Mouse (Mus musculus) B cell, adult (primary cell): ENCODE results near the gene Olfr1359. TPM values are rescaled to one million over a fixed set of nuclear protein-coding genes. Genes with fewer than 3 reads are reported as not detected.

Experiments used
- total RNA-seq: library from RNA; stranded (reverse); gene quantifications from 4 replicates; pipeline ENCODE4 v1.2.4, GENCODE M21; 2023; ENCODE audit not compliant: inconsistent age

Gene Olfr1359
- total RNA-seq = not detected in 4 replicates

GRCm38 (mm10) chr13:21697811-21698210, at the start of gene Olfr1359:
Gene Olfr1359, plus strand, starts transcription at chr13:21698111.

GRCm38 (mm10) chr13:21663286-21663685, 34.6 kb upstream of the Olfr1359 start, which contains the start of gene Olfr1361:
Gene Olfr1361, minus strand, starts transcription at chr13:21663386.

GRCm38 (mm10) chr13:21677305-21677704, 20.6 kb upstream of the Olfr1359 start, which contains the start of gene Olfr1360:
Gene Olfr1360, minus strand, starts transcription at chr13:21677405.

GRCm38 (mm10) chr13:21715864-21716539, 18.1 kb downstream of the Olfr1359 start, which contains the start of the genes Hist1h2bl and Hist1h2ai:
Gene Hist1h2bl, minus strand, starts transcription at chr13:21716143.
Gene Hist1h2ai, plus strand, starts transcription at chr13:21716422.

GRCm38 (mm10) chr13:21717397-21718357, 19.8 kb downstream of the Olfr1359 start, which contains the start of gene Hist1h3h:
Gene Hist1h3h, plus strand, starts transcription at chr13:21717659.

GRCm38 (mm10) chr13:21721757-21722372, 24.0 kb downstream of the Olfr1359 start, which contains the start of gene Hist1h2bm:
Gene Hist1h2bm, plus strand, starts transcription at chr13:21722044.

GRCm38 (mm10) chr13:21734906-21735767, 37.2 kb downstream of the Olfr1359 start, which contains the start of gene Hist1h4j:
Gene Hist1h4j, plus strand, starts transcription at chr13:21735064.

GRCm38 (mm10) chr13:21750159-21751017, 52.5 kb downstream of the Olfr1359 start, which contains the start of gene Hist1h4k:
Gene Hist1h4k, minus strand, starts transcription at chr13:21750505.

GRCm38 (mm10) chr13:21753524-21754285, 55.8 kb downstream of the Olfr1359 start, which contains the start of the genes Hist1h2ak and Hist1h2bn:
Gene Hist1h2ak, minus strand, starts transcription at chr13:21753827.
Gene Hist1h2bn, plus strand, starts transcription at chr13:21754123.

Other genes starting within 250 kb of the Olfr1359 start
- 36.7 to 39.7 TPM (median 37.9 TPM) in 4 replicates for gene Zscan26, start 244.4 kb upstream of the Olfr1359 start, total RNA-seq
- gene Nkapl, start 229.6 kb upstream of the Olfr1359 start, total RNA-seq = not detected in 4 replicates
- gene Zkscan4, start 219.2 kb upstream of the Olfr1359 start, total RNA-seq = not detected in 4 replicates
- gene Gm10065, start 218.7 kb upstream of the Olfr1359 start, total RNA-seq = not detected in 4 replicates
- gene AK157302, start 202.9 kb upstream of the Olfr1359 start, total RNA-seq = 3.9 to 5.8 TPM (median 5.4 TPM) in 4 replicates
- gene Gm11273, start 196.7 kb upstream of the Olfr1359 start, total RNA-seq = 17.1 to 23.9 TPM (median 22.6 TPM) in 4 replicates
- gene Zkscan8, start 167.0 kb upstream of the Olfr1359 start, total RNA-seq = 11.4 to 14.0 TPM (median 12.5 TPM) in 4 replicates
- not detected in 4 replicates for gene Olfr1366, start 155.3 kb upstream of the Olfr1359 start, total RNA-seq
- gene Olfr1535, start 138.2 kb upstream of the Olfr1359 start, total RNA-seq = not detected in 4 replicates
- gene Olfr1364, start 116.4 kb upstream of the Olfr1359 start, total RNA-seq = not detected in 4 replicates
- not detected in 4 replicates for gene Olfr1362, start 84.1 kb upstream of the Olfr1359 start, total RNA-seq
- gene Olfr11, start 55.6 kb upstream of the Olfr1359 start, total RNA-seq = not detected in 4 replicates
- not detected in 4 replicates for gene Olfr1361, start 34.7 kb upstream of the Olfr1359 start, total RNA-seq
- not detected in 4 replicates for gene Olfr1360, start 20.7 kb upstream of the Olfr1359 start, total RNA-seq
- gene Hist1h2bl, start 18.0 kb downstream of the Olfr1359 start, total RNA-seq = 101 to 134 TPM (median 110 TPM) in 4 replicates
- gene Hist1h2ai, start 18.3 kb downstream of the Olfr1359 start, total RNA-seq = 57.4 to 111 TPM (median 95.3 TPM) in 4 replicates
- 119 to 230 TPM (median 147 TPM) in 4 replicates for gene Hist1h3h, start 19.5 kb downstream of the Olfr1359 start, total RNA-seq
- gene Hist1h2bm, start 23.9 kb downstream of the Olfr1359 start, total RNA-seq = 10.5 to 15.1 TPM (median 12.2 TPM) in 4 replicates
- gene Hist1h4j, start 37.0 kb downstream of the Olfr1359 start, total RNA-seq = 11.8 to 18.5 TPM (median 15.7 TPM) in 4 replicates
- 345 to 580 TPM (median 393 TPM) in 4 replicates for gene Hist1h4k, start 52.4 kb downstream of the Olfr1359 start, total RNA-seq
- gene Hist1h2ak, start 55.7 kb downstream of the Olfr1359 start, total RNA-seq = 43.9 to 61.4 TPM (median 49.5 TPM) in 4 replicates
- gene Hist1h2bn, start 56.0 kb downstream of the Olfr1359 start, total RNA-seq = 79.2 to 91.1 TPM (median 87.7 TPM) in 4 replicates
- gene Hist1h1b, start 82.5 kb downstream of the Olfr1359 start, total RNA-seq = 64.3 to 100 TPM (median 75.1 TPM) in 4 replicates
- gene Hist1h3i, start 85.3 kb downstream of the Olfr1359 start, total RNA-seq = 159 to 245 TPM (median 224 TPM) in 4 replicates
- 26.3 to 53.4 TPM (median 30.7 TPM) in 4 replicates for gene Hist1h2an, start 89.1 kb downstream of the Olfr1359 start, total RNA-seq
- 38.6 to 53.7 TPM (median 48.7 TPM) in 4 replicates for gene Hist1h2bp, start 89.3 kb downstream of the Olfr1359 start, total RNA-seq
- gene Hist1h2bq, start 112.1 kb downstream of the Olfr1359 start, total RNA-seq = 179 to 205 TPM (median 201 TPM) in 4 replicates
- gene Hist1h2ao, start 112.4 kb downstream of the Olfr1359 start, total RNA-seq = 199 to 315 TPM (median 296 TPM) in 4 replicates
- gene Hist1h4m, start 113.6 kb downstream of the Olfr1359 start, total RNA-seq = 283 to 393 TPM (median 343 TPM) in 4 replicates
- 138 to 258 TPM (median 167 TPM) in 4 replicates for gene Hist1h4n, start 134.1 kb downstream of the Olfr1359 start, total RNA-seq
- gene Hist1h2ap, start 135.4 kb downstream of the Olfr1359 start, total RNA-seq = 46.5 to 101 TPM (median 67.4 TPM) in 4 replicates
- gene Hist1h2br, start 135.6 kb downstream of the Olfr1359 start, total RNA-seq = 177 to 204 TPM (median 198 TPM) in 4 replicates
- 3.0 to 5.1 TPM (median 4.2 TPM) in 4 replicates for gene Zfp184, start 247.0 kb downstream of the Olfr1359 start, total RNA-seq